Mouse (Mus musculus): ENCODE results near the gene Aanat. TPM values are rescaled to one million over a fixed set of nuclear protein-coding genes. Genes with fewer than 3 reads are reported as not detected.

The Aanat gene
- polyA plus RNA-seq, 1 experiment, result not detected

DNA sequence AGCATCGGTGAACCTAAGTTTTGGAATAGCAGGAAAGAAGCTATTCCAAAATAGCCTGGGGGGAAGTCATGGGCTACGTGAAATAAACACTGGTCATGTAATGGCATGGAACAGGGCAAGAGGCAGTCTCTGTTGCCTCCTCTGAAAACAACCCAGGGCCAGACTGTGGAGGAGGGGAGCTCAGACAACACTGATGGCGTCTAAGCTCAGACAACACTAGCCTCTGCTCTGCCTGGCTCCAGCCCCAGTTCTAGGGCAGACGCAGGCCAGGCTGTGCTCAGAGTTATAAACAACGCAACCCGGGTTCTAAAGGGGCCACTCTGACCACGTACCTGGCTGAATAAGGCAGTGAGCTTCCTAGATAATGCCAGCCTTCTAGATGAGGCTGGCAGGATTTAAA lies 35.5 kb upstream of the Aanat start:
- H3K27me3 ChIP-seq (ENCODE audit: control insufficient read depth), result no peaks in the 10 kb centered on the region
- peak overlapping the region; percentile 14 for H3K4me3 ChIP-seq (replicated peaks)
- no peak for TF ChIP-seq TAL1 (IDR thresholded peaks at IDR 0.05; ENCODE audit: low read length)
- TF ChIP-seq GATA1 (IDR thresholded peaks at IDR 0.05; ENCODE audit: low read length), result no peak
- H3K4me1 ChIP-seq (ENCODE audit: control insufficient read depth), result peaks cover 100% of the 10 kb centered on the region
- H3K9me3 ChIP-seq (ENCODE audit: control insufficient read depth, low read length), result no peaks in the 10 kb centered on the region
- H3K36me3 ChIP-seq (ENCODE audit: control insufficient read depth), result peaks cover 89% of the 10 kb centered on the region

DNA sequence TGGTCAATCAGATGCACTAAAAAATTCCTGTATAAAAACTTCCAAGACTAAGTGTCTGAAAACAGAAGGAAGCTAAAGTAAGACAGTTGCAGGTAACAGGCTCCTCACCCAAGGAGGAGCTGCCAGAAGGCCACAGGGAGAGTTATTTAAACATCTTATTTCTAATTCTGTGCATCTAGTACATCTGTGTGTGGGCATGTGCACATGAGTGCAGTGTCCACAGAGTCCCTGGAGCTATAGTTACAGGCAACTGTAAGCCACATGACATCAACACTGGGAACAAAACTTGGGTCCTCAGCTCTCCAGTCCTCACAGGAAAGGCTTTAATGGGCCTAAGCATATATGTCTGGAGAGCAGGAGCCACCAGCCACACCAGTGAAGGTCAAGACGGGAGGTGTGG lies 34.0 kb upstream of the Aanat start:
- Histone ChIP-seq H3K36me3 (ENCODE audit: control insufficient read depth) (peaks cover 81% of the 10 kb centered on the region), H3K4me3 (replicated peaks) (no peak overlapping the region), H3K27me3 (ENCODE audit: control insufficient read depth) (no peaks in the 10 kb centered on the region), H3K9me3 (ENCODE audit: control insufficient read depth, low read length) (no peaks in the 10 kb centered on the region), H3K4me1 (ENCODE audit: control insufficient read depth) (peaks cover 94% of the 10 kb centered on the region)
- TF ChIP-seq TAL1 (IDR thresholded peaks at IDR 0.05; ENCODE audit: low read length) (no peak), GATA1 (IDR thresholded peaks at IDR 0.05; ENCODE audit: low read length) (no peak)

- Histone ChIP-seq H3K36me3 (ENCODE audit: control insufficient read depth) (peaks cover 73% of the 10 kb centered on the region), H3K4me1 (ENCODE audit: control insufficient read depth) (peaks cover 89% of the 10 kb centered on the region), H3K9me3 (ENCODE audit: control insufficient read depth, low read length) (no peaks in the 10 kb centered on the region), H3K27me3 (ENCODE audit: control insufficient read depth) (no peaks in the 10 kb centered on the region), H3K4me3 (replicated peaks) (no peak overlapping the region)
- TF ChIP-seq GATA1 (IDR thresholded peaks at IDR 0.05; ENCODE audit: low read length) (no peak), TAL1 (IDR thresholded peaks at IDR 0.05; ENCODE audit: low read length) (no peak)
Observed at GRCm38 (mm10) chr11:116554171-116554878, 31.9 kb upstream of the Aanat start.

- TF ChIP-seq GATA1 (IDR thresholded peaks at IDR 0.05; ENCODE audit: low read length) (no peak), TAL1 (IDR thresholded peaks at IDR 0.05; ENCODE audit: low read length) (no peak)
- H3K27me3 ChIP-seq (ENCODE audit: control insufficient read depth), result no peaks in the 10 kb centered on the region
- H3K36me3 ChIP-seq (ENCODE audit: control insufficient read depth), result peaks cover 69% of the 10 kb centered on the region
- H3K4me3 ChIP-seq (replicated peaks), result no peak overlapping the region
- peaks cover 82% of the 10 kb centered on the region for H3K4me1 ChIP-seq (ENCODE audit: control insufficient read depth)
- no peaks in the 10 kb centered on the region for H3K9me3 ChIP-seq (ENCODE audit: control insufficient read depth, low read length)
Observed at GRCm38 (mm10) chr11:116555572-116555971, 30.7 kb upstream of the Aanat start.

- H3K4me3 ChIP-seq (replicated peaks), result no peak overlapping the region
- peaks cover 80% of the 10 kb centered on the region for H3K4me1 ChIP-seq (ENCODE audit: control insufficient read depth)
- H3K36me3 ChIP-seq (ENCODE audit: control insufficient read depth), result peaks cover 69% of the 10 kb centered on the region
- TF ChIP-seq GATA1 (IDR thresholded peaks at IDR 0.05; ENCODE audit: low read length), result no peak
- no peak for TF ChIP-seq TAL1 (IDR thresholded peaks at IDR 0.05; ENCODE audit: low read length)
- H3K9me3 ChIP-seq (ENCODE audit: control insufficient read depth, low read length), result no peaks in the 10 kb centered on the region
- no peaks in the 10 kb centered on the region for H3K27me3 ChIP-seq (ENCODE audit: control insufficient read depth)
Observed at GRCm38 (mm10) chr11:116556308-116556707, 29.9 kb upstream of the Aanat start.

DNA sequence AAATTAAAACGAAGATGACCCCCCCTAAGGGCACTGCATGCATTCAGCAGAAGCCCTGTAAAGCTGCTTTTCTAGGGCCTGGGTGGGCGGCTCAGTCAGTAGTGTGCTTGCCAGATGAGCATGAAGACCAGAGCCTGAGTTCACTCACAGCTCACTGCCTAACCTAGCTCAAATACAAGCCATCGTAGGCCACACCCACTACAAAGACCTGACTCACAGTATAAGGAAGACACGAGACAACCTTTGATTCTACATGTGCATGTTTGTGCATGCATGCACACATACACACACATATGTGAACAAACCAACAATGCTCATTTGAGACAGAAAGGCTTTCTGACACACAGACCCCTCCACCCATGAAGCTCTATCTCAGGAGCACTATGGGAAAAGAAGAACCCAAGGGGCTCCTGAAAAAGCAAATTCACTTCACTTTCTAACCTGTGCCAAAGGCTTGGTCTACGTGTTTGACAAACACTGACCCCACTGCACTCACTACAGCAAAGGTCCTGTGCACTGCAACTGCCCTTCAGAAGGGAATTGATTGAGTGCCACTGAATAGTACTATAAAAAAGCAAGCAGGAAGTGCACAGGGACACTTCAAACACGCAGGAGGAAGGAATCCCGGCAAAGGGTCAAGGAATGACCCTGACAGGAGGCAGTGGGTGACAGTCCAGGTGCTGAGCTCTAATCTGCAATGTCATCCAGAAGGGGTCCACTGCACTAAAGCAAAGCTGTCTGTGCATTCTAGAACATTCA lies 20.8 kb upstream of the Aanat start:
- TF ChIP-seq TAL1 (IDR thresholded peaks at IDR 0.05; ENCODE audit: low read length), result no peak
- no peak for TF ChIP-seq GATA1 (IDR thresholded peaks at IDR 0.05; ENCODE audit: low read length)
- Histone ChIP-seq H3K9me3 (ENCODE audit: control insufficient read depth, low read length) (no peaks in the 10 kb centered on the region), H3K36me3 (ENCODE audit: control insufficient read depth) (peaks cover 70% of the 10 kb centered on the region), H3K4me1 (ENCODE audit: control insufficient read depth) (peaks cover 81% of the 10 kb centered on the region), H3K27me3 (ENCODE audit: control insufficient read depth) (no peaks in the 10 kb centered on the region), H3K4me3 (replicated peaks) (no peak overlapping the region)

- TF ChIP-seq GATA1 (IDR thresholded peaks at IDR 0.05; ENCODE audit: low read length) (no peak), TAL1 (IDR thresholded peaks at IDR 0.05; ENCODE audit: low read length) (no peak)
- H3K4me3 ChIP-seq (replicated peaks), result no peak overlapping the region
- H3K4me1 ChIP-seq (ENCODE audit: control insufficient read depth), result peaks cover 90% of the 10 kb centered on the region
- peaks cover 75% of the 10 kb centered on the region for H3K36me3 ChIP-seq (ENCODE audit: control insufficient read depth)
- no peaks in the 10 kb centered on the region for H3K27me3 ChIP-seq (ENCODE audit: control insufficient read depth)
- H3K9me3 ChIP-seq (ENCODE audit: control insufficient read depth, low read length), result no peaks in the 10 kb centered on the region
Observed at GRCm38 (mm10) chr11:116567531-116567930, 18.7 kb upstream of the Aanat start.

- Histone ChIP-seq H3K4me1 (ENCODE audit: control insufficient read depth) (peaks cover 95% of the 10 kb centered on the region), H3K27me3 (ENCODE audit: control insufficient read depth) (no peaks in the 10 kb centered on the region), H3K9me3 (ENCODE audit: control insufficient read depth, low read length) (no peaks in the 10 kb centered on the region), H3K4me3 (replicated peaks) (peak overlapping the region; percentile 63), H3K36me3 (ENCODE audit: control insufficient read depth) (peaks cover 75% of the 10 kb centered on the region)
- TF ChIP-seq GATA1 (IDR thresholded peaks at IDR 0.05; ENCODE audit: low read length) (no peak), TAL1 (IDR thresholded peaks at IDR 0.05; ENCODE audit: low read length) (no peak)
Observed at GRCm38 (mm10) chr11:116570821-116571220, 15.4 kb upstream of the Aanat start.

Measured in erythroblast, embryonic 14.5 days (primary cell).